Mouse (Mus musculus) kidney, postnatal 0 days (tissue): Measurements from ENCODE around the gene Gpank1. TPM values are rescaled to one million over a fixed set of nuclear protein-coding genes. Genes with fewer than 3 reads are reported as not detected.
A peak's percentile ranks its signal among the peaks of the same experiment; 100 is the strongest.

ENCODE experiments used
- ATAC-seq: fragments of 200-750 bp; cut with Nextera tagmentation; replicated peaks from 2 replicates; pipeline ENCODE4 v1.8.0; 2017; ENCODE audit warnings: low read depth, moderate number of reproducible peaks, moderate TSS enrichment, moderate library complexity; ENCODE audit not compliant: low FRiP score
- DNase-seq: peaks from one replicate; pipeline ENCODE4 v3.0.0-alpha.2; 2016; ENCODE audit warnings: low spot score
- H3K27ac ChIP-seq: fragments of 300-500 bp; sonication (generic); 2 replicates; pipeline ENCODE4 v1.5.1; 2014; ENCODE audit warnings: mild to moderate bottlenecking
- H3K27me3 ChIP-seq: fragments of 300-500 bp; sonication (generic); 2 replicates; pipeline ENCODE4 v1.6.1; 2014; ENCODE audit warnings: low read length, mixed read lengths; ENCODE audit not compliant: insufficient read depth
- H3K36me3 ChIP-seq: fragments of 300-500 bp; sonication (generic); 2 replicates; pipeline ENCODE4 v1.6.1; 2014; ENCODE audit warnings: low read length, mixed read lengths; ENCODE audit not compliant: insufficient read depth
- H3K4me1 ChIP-seq: fragments of 300-500 bp; sonication (generic); replicated peaks from 2 replicates; pipeline ENCODE4 v1.6.1; 2014; ENCODE audit warnings: antibody characterized with exemption, low read length, mixed read lengths; ENCODE audit not compliant: insufficient read depth
- H3K4me2 ChIP-seq: fragments of 300-500 bp; sonication (generic); 2 replicates; pipeline ENCODE4 v1.6.1; 2014; ENCODE audit warnings: mild to moderate bottlenecking, low read length, moderate library complexity, mixed read lengths
- H3K4me3 ChIP-seq: fragments of 300-500 bp; sonication (generic); replicated peaks from 2 replicates; pipeline ENCODE4 v1.5.1; 2014; ENCODE audit warnings: low read depth, low read length
- H3K9ac ChIP-seq: fragments of 300-500 bp; sonication (generic); 2 replicates; pipeline ENCODE4 v1.6.1; 2014; ENCODE audit warnings: low read depth, low read length
- H3K9me3 ChIP-seq: fragments of 300-500 bp; sonication (generic); replicated peaks from 2 replicates; pipeline ENCODE4 v1.6.1; 2016; ENCODE audit warnings: low read length, inconsistent platforms, mixed read lengths
- CTCF ChIP-seq: IDR thresholded peaks from 2 replicates; pipeline ENCODE4 v1.5.1; 2016; ENCODE audit warnings: antibody characterized with exemption, low read depth, mild to moderate bottlenecking, moderate library complexity
- WGBS: fragments of 180-500 bp; shearing (Covaris S2); extraction: QIAGEN DNeasy Blood & Tissue Kit; methylation state at CpG from one replicate; pipeline ENCODE4 v1.1.7; 2014; 5-methylcytosine and 5-hydroxymethylcytosine counted together
- polyA plus RNA-seq: library from polyadenylated mRNA; unstranded; fragments of >200 nt; fragmentation: Nextera tagmentation; extraction: Ambion mirVana; gene quantifications from 2 replicates; pipeline ENCODE4 v1.2.1, GENCODE M21; 2015

Gene Gpank1
- polyA plus RNA-seq, 1 experiment from 2014 or later, result 15.2 TPM

GRCm38 (mm10) chr17:35104754-35105153 lies 16.5 kb upstream of the Gpank1 start:
- peaks cover 13% of the 10 kb centered on the region; the same call in 1 of the 2 replicates for H3K4me1 ChIP-seq
- H3K9ac ChIP-seq, result no peak overlapping the region
- ATAC-seq (no peak), DNase-seq (no peak)
- peaks cover 32% of the 10 kb centered on the region for H3K36me3 ChIP-seq
- no peaks in the 10 kb centered on the region for H3K27me3 ChIP-seq
- H3K4me2 ChIP-seq, result no peak overlapping the region
- no peak overlapping the region for H3K27ac ChIP-seq
- TF ChIP-seq CTCF, result no peak
- WGBS, result 77% methylated on average over 6 of the region's 6 CpGs
- no peaks in the 10 kb centered on the region for H3K9me3 ChIP-seq
- H3K4me3 ChIP-seq, result no peak overlapping the region

DNA sequence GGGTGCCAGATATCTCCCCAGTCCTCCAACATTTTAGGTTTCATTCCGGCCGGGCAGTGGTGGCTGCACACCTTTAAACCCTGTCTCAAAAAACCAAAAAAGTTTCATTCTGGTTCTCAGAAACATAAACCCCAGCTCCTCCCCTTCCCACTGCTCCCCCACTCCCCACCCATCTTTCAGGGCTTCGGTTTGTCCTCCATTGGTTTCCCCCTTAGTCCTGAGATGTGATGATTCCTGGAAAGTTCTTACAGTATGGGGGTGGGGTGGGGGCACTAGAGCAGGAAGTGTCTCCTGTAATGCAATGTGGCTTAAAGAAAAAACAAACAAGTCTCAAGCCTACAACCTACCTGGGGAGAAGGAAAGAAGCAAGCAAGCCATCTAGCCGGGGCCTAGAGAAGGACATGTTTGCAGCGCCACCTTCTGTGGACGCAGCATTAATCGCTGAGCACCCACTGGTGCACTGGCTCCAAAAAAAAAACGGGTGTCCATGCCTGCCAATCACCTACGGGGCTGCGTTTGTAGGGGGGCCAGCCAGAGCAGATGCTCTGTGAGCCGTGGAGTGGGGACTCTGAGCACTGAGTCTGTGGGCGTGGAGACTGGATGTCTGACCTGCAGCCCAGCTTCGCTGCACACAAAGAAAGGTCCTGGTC lies 15.4 kb upstream of the Gpank1 start:
- peak; percentile 78 for DNase-seq
- Histone ChIP-seq H3K27me3 (no peaks in the 10 kb centered on the region), H3K36me3 (peaks cover 24% of the 10 kb centered on the region), H3K9ac (no peak overlapping the region), H3K4me2 (peak overlapping the region; percentile 39), H3K4me1 (peaks cover 4% of the 10 kb centered on the region; the same call in 1 of the 2 replicates), H3K9me3 (no peaks in the 10 kb centered on the region), H3K27ac (peak overlapping the region; percentile 10; the same call in 1 of the 2 replicates), H3K4me3 (no peak overlapping the region)
- WGBS, result 20% methylated on average over 13 of the region's 13 CpGs
- no peak for ATAC-seq
- TF ChIP-seq CTCF, result peak; percentile 72

DNA sequence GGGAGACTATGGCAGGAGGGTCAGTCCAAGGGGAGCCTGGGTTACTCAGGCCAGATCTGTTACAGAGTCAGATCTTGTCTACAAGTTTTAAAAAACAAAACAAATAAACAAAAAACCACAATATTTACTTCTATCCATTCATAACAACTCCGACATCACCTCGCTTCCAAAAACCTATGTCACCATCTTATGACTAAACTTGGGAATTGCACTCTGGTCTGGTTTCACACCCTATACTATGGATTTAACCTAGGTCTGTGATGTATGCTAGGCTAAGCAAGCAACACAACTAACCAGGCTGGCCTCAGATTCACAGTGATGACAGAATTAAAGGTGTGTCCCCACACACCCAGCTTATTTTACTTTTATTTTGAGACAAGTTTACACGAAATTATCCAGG lies 14.7 kb upstream of the Gpank1 start:
- no peaks in the 10 kb centered on the region for H3K9me3 ChIP-seq
- H3K4me2 ChIP-seq, result no peak overlapping the region
- no peak overlapping the region for H3K9ac ChIP-seq
- TF ChIP-seq CTCF, result peak; percentile 46; the same call in 1 of the 2 replicates
- peaks cover 3% of the 10 kb centered on the region; the same call in 1 of the 2 replicates for H3K4me1 ChIP-seq
- H3K27ac ChIP-seq, result no peak overlapping the region; the same call in 1 of the 2 replicates
- 72% methylated on average over 3 of the region's 3 CpGs for WGBS
- H3K27me3 ChIP-seq, result no peaks in the 10 kb centered on the region
- ATAC-seq (no peak), DNase-seq (peak; percentile 41)
- H3K36me3 ChIP-seq, result peaks cover 17% of the 10 kb centered on the region
- H3K4me3 ChIP-seq, result no peak overlapping the region

GRCm38 (mm10) chr17:35108097-35108496 lies 13.2 kb upstream of the Gpank1 start, which contains the start of gene Ly6g5c:
TSS of gene Ly6g5c (plus strand) at chr17:35108279.
- no peak for DNase-seq
- 78% methylated on average over 6 of the region's 6 CpGs for WGBS

DNA sequence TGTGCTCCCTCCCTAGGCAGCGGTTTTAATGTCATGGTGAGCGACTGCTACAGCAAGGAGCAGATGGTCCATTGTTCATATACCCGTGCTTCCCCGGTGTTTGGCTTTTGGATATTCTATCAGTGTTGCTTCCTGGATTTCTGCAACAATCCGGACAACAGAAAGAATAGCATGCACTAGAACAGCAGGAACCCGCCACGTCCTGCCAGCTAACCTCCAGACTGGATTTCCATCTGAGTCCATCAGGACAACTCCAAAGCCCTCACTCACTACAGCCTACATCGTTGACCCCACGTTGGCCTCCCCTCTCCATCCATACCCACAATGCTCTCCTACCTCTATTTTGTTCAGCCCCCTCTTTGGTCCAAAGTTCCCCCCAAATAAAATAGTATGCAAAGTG lies 9.5 kb upstream of the Gpank1 start:
- no peak overlapping the region for H3K4me2 ChIP-seq
- peaks cover 21% of the 10 kb centered on the region; the same call in 1 of the 2 replicates for H3K36me3 ChIP-seq
- 79% methylated on average over 9 of the region's 9 CpGs for WGBS
- no peak overlapping the region for H3K9ac ChIP-seq
- no peak for TF ChIP-seq CTCF
- H3K27ac ChIP-seq, result no peak overlapping the region
- ATAC-seq, result no peak
- no peaks in the 10 kb centered on the region for H3K4me1 ChIP-seq
- H3K27me3 ChIP-seq, result no peaks in the 10 kb centered on the region
- H3K9me3 ChIP-seq, result no peaks in the 10 kb centered on the region
- DNase-seq, result no peak
- H3K4me3 ChIP-seq, result no peak overlapping the region

More at GRCm38 (mm10) chr17:35108097-35108496, 13.2 kb upstream of the Gpank1 start, which contains the start of gene Ly6g5c:
- Histone ChIP-seq H3K4me2 (no peak within 1 kb of the TSS), H3K4me1 (peaks cover 3% of the 10 kb centered on the region; the same call in 1 of the 2 replicates), H3K27me3 (no peaks in the 10 kb centered on the region), H3K9me3 (no peaks in the 10 kb centered on the region), H3K27ac (no peak within 1 kb of the TSS), H3K9ac (no peak within 1 kb of the TSS), H3K36me3 (0 out of 2 replicates have a peak, but pooled peaks cover 4% of the 10 kb centered on the region), H3K4me3 (no peak within 1 kb of the TSS)
- ATAC-seq, result no peak
- no peak for TF ChIP-seq CTCF

DNA sequence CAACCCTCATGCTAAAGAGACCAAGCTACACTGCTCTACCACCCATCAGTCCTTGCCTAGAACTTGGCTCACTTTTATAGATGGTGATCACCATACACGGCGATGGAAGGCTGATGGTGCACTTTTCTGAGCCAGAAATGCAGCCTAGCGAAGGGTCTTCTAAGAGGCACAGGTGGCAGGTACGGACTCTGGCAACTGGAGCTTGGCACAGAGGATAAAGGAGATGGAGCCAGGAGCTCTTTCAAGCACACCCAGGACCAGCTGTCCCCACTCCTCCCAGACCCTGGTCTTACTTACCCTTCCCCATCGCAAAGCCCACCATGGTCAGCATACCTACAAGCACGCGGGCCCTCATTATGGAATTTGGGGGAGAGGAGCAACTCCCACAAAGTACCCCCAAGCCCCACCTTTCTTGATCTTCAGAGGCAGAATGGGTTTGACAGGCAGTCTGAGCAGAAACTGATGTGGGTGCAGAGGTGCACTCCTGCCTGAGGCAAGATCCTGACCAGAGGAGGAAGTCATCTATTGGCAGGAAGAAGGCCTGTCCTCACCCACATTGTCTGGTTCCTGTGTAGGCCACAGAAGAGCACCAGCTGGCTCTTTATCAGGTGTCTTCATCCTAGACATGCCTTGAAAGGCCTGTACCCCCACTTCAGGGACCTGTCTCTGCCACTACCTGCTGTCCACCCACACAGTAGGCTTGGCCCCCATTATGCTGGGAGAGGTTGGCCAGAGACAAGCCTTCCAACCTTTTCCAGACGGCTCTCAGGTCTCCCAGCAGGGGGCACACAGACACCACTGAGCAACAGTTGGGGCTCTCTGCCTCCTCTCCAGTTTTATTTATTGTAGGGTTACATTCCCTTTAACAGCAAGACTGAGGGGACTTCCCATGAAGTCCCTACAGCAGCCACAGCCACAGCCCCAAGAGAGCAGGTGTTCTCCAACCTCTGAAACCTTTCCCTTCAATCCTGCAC lies 5.9 kb upstream of the Gpank1 start, which contains the start of gene Ly6g5b:
TSS of gene Ly6g5b (minus strand) at position 383 of the 974 bp plus-strand sequence.
- 86% methylated on average over 8 of the region's 8 CpGs for WGBS
- Histone ChIP-seq H3K4me3 (no peak within 1 kb of the TSS), H3K27ac (no peak within 1 kb of the TSS), H3K4me1 (no peaks in the 10 kb centered on the region; the same call in 1 of the 2 replicates), H3K27me3 (no peaks in the 10 kb centered on the region), H3K9me3 (no peaks in the 10 kb centered on the region), H3K9ac (no peak within 1 kb of the TSS), H3K4me2 (no peak within 1 kb of the TSS), H3K36me3 (peaks cover 39% of the 10 kb centered on the region)
- TF ChIP-seq CTCF, result peak; percentile 66
- DNase-seq (peak; percentile 70), ATAC-seq (no peak)
